Mouse (Mus musculus) limb, embryonic 14.5 days (tissue): ENCODE measurements around the gene Ficd. TPM values are rescaled to one million over a fixed set of nuclear protein-coding genes. Genes with fewer than 3 reads are reported as not detected.
"Not testable (repeated sequence)": the region's sequence is repeated elsewhere in the genome, so short reads cannot be mapped to it uniquely, and the experiment has no call there.

ENCODE experiments used
- ATAC-seq: fragments of 200-750 bp; cut with Nextera tagmentation; 2 replicates; pipeline ENCODE4 v1.8.0; 2017; ENCODE audit warnings: low read depth, moderate number of reproducible peaks, moderate TSS enrichment; ENCODE audit not compliant: low FRiP score
- DNase-seq: peaks from one replicate; pipeline ENCODE4 v3.0.0-alpha.2; 2015; ENCODE audit warnings: low spot score
- H3K27ac ChIP-seq: fragments of 300-500 bp; sonication (generic); replicated peaks from 2 replicates; pipeline ENCODE4 v1.5.1; 2014; ENCODE audit warnings: low read depth, mild to moderate bottlenecking, low read length, moderate library complexity, mixed read lengths
- H3K27me3 ChIP-seq: fragments of 300-500 bp; sonication (generic); 2 replicates; pipeline ENCODE4 v1.6.1; 2014; ENCODE audit warnings: low read length, mixed read lengths; ENCODE audit not compliant: control insufficient read depth, insufficient read depth
- H3K36me3 ChIP-seq: fragments of 300-500 bp; sonication (generic); 2 replicates; pipeline ENCODE4 v1.6.1; 2014; ENCODE audit warnings: mild to moderate bottlenecking, low read length, moderate library complexity, mixed read lengths; ENCODE audit not compliant: control insufficient read depth, insufficient read depth
- H3K4me1 ChIP-seq: fragments of 300-500 bp; sonication (generic); 2 replicates; pipeline ENCODE4 v1.6.1; 2014; ENCODE audit warnings: antibody characterized with exemption, low read length, mixed read lengths; ENCODE audit not compliant: control insufficient read depth, insufficient read depth
- H3K4me2 ChIP-seq: fragments of 300-500 bp; sonication (generic); replicated peaks from 2 replicates; pipeline ENCODE4 v1.6.1; 2014; ENCODE audit warnings: low read depth, mild to moderate bottlenecking, low read length, moderate library complexity; ENCODE audit not compliant: severe bottlenecking
- H3K4me3 ChIP-seq: fragments of 300-500 bp; sonication (generic); replicated peaks from 2 replicates; pipeline ENCODE4 v1.5.1; 2014; ENCODE audit warnings: low read length
- H3K9ac ChIP-seq: fragments of 300-500 bp; sonication (generic); 2 replicates; pipeline ENCODE4 v1.6.1; 2014; ENCODE audit warnings: mild to moderate bottlenecking, low read depth, low read length, moderate library complexity; ENCODE audit not compliant: severe bottlenecking
- H3K9me3 ChIP-seq: fragments of 300-500 bp; sonication (generic); 2 replicates; pipeline ENCODE4 v1.6.1; 2016; ENCODE audit warnings: low read length; ENCODE audit not compliant: control insufficient read depth
- POLR2A ChIP-seq: fragments of 200-500 bp; IDR thresholded peaks from 2 replicates; pipeline ENCODE4 v1.8.0; 2012; ENCODE audit warnings: inconsistent platforms, mild to moderate bottlenecking, moderate library complexity, borderline replicate concordance; ENCODE audit not compliant: insufficient read depth, insufficient read length; ENCODE audit errors: extremely low read depth
- WGBS: fragments of 180-500 bp; shearing (Covaris S2); extraction: QIAGEN DNeasy Blood & Tissue Kit; methylation state at CpG from one replicate; pipeline ENCODE4 v1.1.7; 2014; 5-methylcytosine and 5-hydroxymethylcytosine counted together
- polyA plus RNA-seq, 2 experiments: library from polyadenylated mRNA; depleted of rRNA in 1 of 2; stranded (reverse) in 1 of 2; unstranded in 1 of 2; fragments of >200 nt; fragmentation: Nextera tagmentation in 1 of 2; extraction: Ambion mirVana in 1 of 2; gene quantifications; 2 replicates each; pipeline versions ENCODE4 v1.2.1 to v1.2.3; 2012 to 2014

The Ficd gene
- polyA plus RNA-seq, 2 experiments: 6.3 to 6.5 TPM

GRCm38 (mm10) chr5:113776128-113776895 lies 40.7 kb downstream of the Ficd start:
- Histone ChIP-seq H3K9me3 (no peaks in the 10 kb centered on the region), H3K4me3 (no peak overlapping the region), H3K36me3 (peaks cover 36% of the 10 kb centered on the region), H3K27me3 (no peaks in the 10 kb centered on the region), H3K4me2 (no peak overlapping the region), H3K4me1 (peaks cover 14% of the 10 kb centered on the region), H3K27ac (no peak overlapping the region), H3K9ac (no peak overlapping the region)
- ATAC-seq: no peak
- no peak for DNase-seq
- 87% methylated on average over 15 of the region's 15 CpGs for WGBS
- no peak for TF ChIP-seq POLR2A

- Histone ChIP-seq H3K9me3 (no peaks in the 10 kb centered on the region), H3K27ac (no peak overlapping the region), H3K4me2 (no peak overlapping the region), H3K4me3 (no peak overlapping the region), H3K36me3 (peaks cover 36% of the 10 kb centered on the region), H3K27me3 (no peaks in the 10 kb centered on the region), H3K9ac (no peak overlapping the region), H3K4me1 (peaks cover 18% of the 10 kb centered on the region)
- no peak for DNase-seq
- no peak for ATAC-seq
- WGBS: 89% methylated on average over 8 of the region's 8 CpGs
- no peak for TF ChIP-seq POLR2A
These were observed 41.3 kb downstream of the Ficd start for GRCm38 (mm10) chr5:113776896-113777226.

GRCm38 (mm10) chr5:113777728-113778127 lies 42.1 kb downstream of the Ficd start:
- not testable (repeated sequence) for DNase-seq, H3K4me3 ChIP-seq, H3K9me3 ChIP-seq, H3K9ac ChIP-seq, H3K4me2 ChIP-seq, H3K27me3 ChIP-seq, ATAC-seq, H3K27ac ChIP-seq
- H3K4me1 ChIP-seq: peaks cover 22% of the 10 kb centered on the region
- peaks cover 36% of the 10 kb centered on the region for H3K36me3 ChIP-seq
- 83% methylated on average over 8 of the region's 8 CpGs for WGBS

- peaks cover 33% of the 10 kb centered on the region for H3K4me1 ChIP-seq
- no peak for ATAC-seq
- H3K4me3 ChIP-seq: no peak overlapping the region
- H3K36me3 ChIP-seq: peaks cover 31% of the 10 kb centered on the region
- no peak for DNase-seq
- H3K27me3 ChIP-seq: no peaks in the 10 kb centered on the region
- no peak for TF ChIP-seq POLR2A
- 70% methylated on average over 5 of the region's 5 CpGs for WGBS
- H3K9me3 ChIP-seq: no peaks in the 10 kb centered on the region
- H3K9ac ChIP-seq: no peak overlapping the region
- no peak overlapping the region for H3K4me2 ChIP-seq
- no peak overlapping the region; the same call in 1 of the 2 replicates for H3K27ac ChIP-seq
These were observed 44.0 kb downstream of the Ficd start for GRCm38 (mm10) chr5:113779569-113779968.

- H3K4me3 ChIP-seq: no peak overlapping the region
- H3K27ac ChIP-seq: peak overlapping the region; percentile 61; the same call in 1 of the 2 replicates
- H3K9me3 ChIP-seq: no peaks in the 10 kb centered on the region
- DNase-seq: no peak
- H3K4me2 ChIP-seq: no peak overlapping the region
- no peak for ATAC-seq
- peaks cover 33% of the 10 kb centered on the region for H3K4me1 ChIP-seq
- H3K9ac ChIP-seq: no peak overlapping the region
- 94% methylated on average over 3 of the region's 3 CpGs for WGBS
- H3K36me3 ChIP-seq: peaks cover 25% of the 10 kb centered on the region
- H3K27me3 ChIP-seq: no peaks in the 10 kb centered on the region
- TF ChIP-seq POLR2A: no peak
These were observed 44.6 kb downstream of the Ficd start for GRCm38 (mm10) chr5:113780082-113780752.
